Mouse (Mus musculus) G1E (cell line): Measurements from ENCODE around the gene Gnl2. TPM values are rescaled to one million over a fixed set of nuclear protein-coding genes. Genes with fewer than 3 reads are reported as not detected.

Experiments
- ATAC-seq: 2 replicates; pipeline ENCODE4 v1.8.0; 2016; ENCODE audit warnings: mild to moderate bottlenecking; ENCODE audit not compliant: insufficient number of reproducible peaks, poor library complexity, low FRiP score, severe bottlenecking; ENCODE audit errors: extremely low read depth
- DNase-seq: peaks from one replicate; pipeline ENCODE4 v3.0.0; 2012; ENCODE audit warnings: low spot score
- H3K27me3 ChIP-seq: 2 replicates; pipeline ENCODE4 v1.6.1; 2012; ENCODE audit warnings: mild to moderate bottlenecking, low read length, inconsistent platforms; ENCODE audit not compliant: insufficient read depth
- H3K36me3 ChIP-seq: replicated peaks from 2 replicates; pipeline ENCODE3; 2012; ENCODE audit warnings: mild to moderate bottlenecking, inconsistent platforms
- H3K4me1 ChIP-seq: 2 replicates; pipeline ENCODE4 v1.6.1; 2012; ENCODE audit warnings: low read depth, low read length, inconsistent platforms, mixed read lengths; ENCODE audit not compliant: insufficient read depth
- H3K4me3 ChIP-seq: 2 replicates; pipeline ENCODE4 v1.5.1; 2012; ENCODE audit warnings: low read depth, mild to moderate bottlenecking, inconsistent platforms, low read length, moderate library complexity, mixed read lengths
- H3K9me3 ChIP-seq: replicated peaks from 2 replicates; pipeline ENCODE4 v1.6.1; 2012; ENCODE audit warnings: inconsistent platforms
- CTCF ChIP-seq: IDR thresholded peaks from 2 replicates; pipeline ENCODE4 v1.5.1; 2012; ENCODE audit warnings: low read depth, low read length, inconsistent platforms, mixed read lengths
- GATA1 ChIP-seq: IDR thresholded peaks from 2 replicates; pipeline ENCODE4 v1.6.1; 2012; ENCODE audit warnings: borderline replicate concordance, low read length, inconsistent platforms, mixed read lengths
- GATA2 ChIP-seq: IDR thresholded peaks from 2 replicates; pipeline ENCODE4 v1.6.1; 2012; ENCODE audit warnings: low read depth, low read length, inconsistent platforms, borderline replicate concordance
- POLR2AphosphoS5 ChIP-seq: IDR thresholded peaks from 2 replicates; pipeline ENCODE4 v1.6.1; 2012; ENCODE audit warnings: low read depth, low read length, inconsistent platforms; ENCODE audit not compliant: insufficient replicate concordance
- TAL1 ChIP-seq: conservative IDR thresholded peaks from 2 replicates; pipeline ENCODE4 v1.6.1; 2012; ENCODE audit warnings: low read depth, low read length, inconsistent platforms, mixed read lengths
- polyA plus RNA-seq: library from polyadenylated mRNA; stranded (reverse); fragments of >175 nt; gene quantifications from 2 replicates; pipeline ENCODE4 v1.2.3, GENCODE M21; 2012
- total RNA-seq, 2 experiments: library from RNA; stranded (forward) in 1 of 2; stranded (reverse) in 1 of 2; fragments of 200-1000 nt in 1 of 2; fragments of >200 nt in 1 of 2; fragmentation: Nextera tagmentation in 1 of 2; gene quantifications; 2 replicates each; pipeline ENCODE4 v1.2.3; 2014 to 2017

Gene Gnl2
- total and polyA plus RNA-seq, 3 experiments: 110 to 200 (median 176) TPM

DNA sequence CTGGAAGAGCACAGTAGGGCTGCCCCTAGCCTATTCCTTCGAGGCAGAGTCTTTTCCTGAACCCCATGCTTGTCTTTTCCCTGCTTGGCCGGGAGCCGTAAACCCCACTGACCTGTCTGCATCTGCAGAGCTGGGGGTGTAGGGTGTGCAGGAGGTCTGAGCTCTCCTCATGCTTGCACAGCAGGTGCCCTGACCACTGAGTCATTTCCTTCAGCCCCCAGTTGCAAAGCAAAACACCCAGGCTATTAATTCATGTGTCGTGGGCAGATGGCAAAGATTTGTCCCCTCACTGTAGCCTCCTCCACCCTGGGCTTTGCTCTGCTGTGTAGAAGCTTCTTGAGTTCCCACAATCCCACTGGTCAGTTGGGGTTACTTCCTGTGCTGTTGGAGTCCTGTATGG lies 81.0 kb downstream of the Gnl2 start:
- no peaks in the 10 kb centered on the region for H3K27me3 ChIP-seq
- ATAC-seq (no peak), DNase-seq (no peak)
- TF ChIP-seq CTCF (no peak), POLR2AphosphoS5 (no peak), GATA2 (no peak), TAL1 (no peak), GATA1 (no peak)
- no peaks in the 10 kb centered on the region for H3K9me3 ChIP-seq
- peaks cover 87% of the 10 kb centered on the region for H3K36me3 ChIP-seq
- no peak overlapping the region for H3K4me3 ChIP-seq
- peaks cover 10% of the 10 kb centered on the region for H3K4me1 ChIP-seq

DNA sequence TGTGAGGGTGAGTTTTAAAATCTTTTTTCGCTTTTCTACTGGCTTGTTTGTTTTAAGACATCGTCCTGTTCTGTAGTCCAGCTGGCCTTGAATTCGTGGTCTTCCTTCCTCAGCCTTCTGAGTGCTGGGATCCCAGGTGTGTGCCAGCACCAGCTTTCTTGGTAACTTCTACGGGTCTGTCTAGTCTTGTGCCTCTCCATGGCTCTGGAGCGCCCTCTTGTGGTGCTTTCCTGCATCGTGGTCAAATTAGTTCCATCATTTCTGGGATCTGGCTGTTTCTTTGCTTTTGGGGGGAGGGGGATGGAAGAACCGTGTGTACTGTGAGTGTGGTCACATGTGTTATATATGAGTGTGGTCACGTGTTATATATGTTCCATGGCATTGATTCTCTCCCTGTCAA lies 83.1 kb downstream of the Gnl2 start:
- TF ChIP-seq CTCF (peak; percentile 86), GATA2 (no peak)
- peak; percentile 74 for DNase-seq
- ATAC-seq: peak; percentile 45; the same call in 1 of the 2 replicates
- Histone ChIP-seq H3K9me3 (no peaks in the 10 kb centered on the region), H3K36me3 (peaks cover 88% of the 10 kb centered on the region), H3K4me1 (peaks cover 7% of the 10 kb centered on the region), H3K27me3 (no peaks in the 10 kb centered on the region), H3K4me3 (no peak overlapping the region)

DNA sequence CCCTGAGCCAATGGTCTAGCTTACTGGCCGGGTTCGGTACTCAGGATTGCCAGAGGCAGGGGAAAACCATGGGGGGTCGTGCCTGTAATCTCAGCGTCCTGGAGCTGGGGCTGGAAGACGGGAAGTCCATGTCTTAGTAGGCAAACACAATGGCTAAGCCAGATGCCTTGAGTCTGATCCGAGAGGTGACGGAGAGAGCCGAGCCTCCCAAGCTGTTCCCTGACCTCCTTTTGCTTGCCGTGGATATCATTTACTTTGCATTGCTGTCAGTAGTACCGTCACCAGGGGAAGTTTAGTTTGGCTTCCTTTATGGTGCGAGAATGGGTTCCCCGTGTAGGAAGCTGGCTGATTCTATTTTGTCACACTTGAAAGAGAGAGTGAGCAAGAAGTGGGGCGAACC lies 84.9 kb downstream of the Gnl2 start:
- TF ChIP-seq GATA2 (no peak), GATA1 (no peak), CTCF (no peak), POLR2AphosphoS5 (no peak), TAL1 (no peak)
- Histone ChIP-seq H3K9me3 (no peaks in the 10 kb centered on the region), H3K36me3 (peaks cover 89% of the 10 kb centered on the region)

More for the DNA sequence above, 84.9 kb downstream of the Gnl2 start:
- H3K27me3 ChIP-seq: no peaks in the 10 kb centered on the region
- ATAC-seq (no peak), DNase-seq (no peak)
- no peak overlapping the region for H3K4me3 ChIP-seq
- H3K4me1 ChIP-seq: peaks cover 7% of the 10 kb centered on the region

Other genes with a start within 250 kb of the Gnl2 start
- gene Mtf1, start 214.5 kb upstream of the Gnl2 start, total RNA-seq (2014; fragmentation: Nextera tagmentation): 21.5 and 31.5 TPM in 2 replicates
- 20.7 and 22.5 TPM in 2 replicates for gene Mtf1, start 214.5 kb upstream of the Gnl2 start, total RNA-seq (2017)
- 7.6 and 9.7 TPM in 2 replicates for gene Mtf1, start 214.5 kb upstream of the Gnl2 start, polyA plus RNA-seq
- gene Yrdc, start 165.9 kb upstream of the Gnl2 start, total RNA-seq (2014; fragmentation: Nextera tagmentation): 27.1 and 47.2 TPM in 2 replicates
- 29.2 and 33.5 TPM in 2 replicates for gene Yrdc, start 165.9 kb upstream of the Gnl2 start, total RNA-seq (2017)
- 14.1 and 17.8 TPM in 2 replicates for gene Yrdc, start 165.9 kb upstream of the Gnl2 start, polyA plus RNA-seq
- 8.4 and 13.8 TPM in 2 replicates for gene 1110065P20Rik, start 165.4 kb upstream of the Gnl2 start, total RNA-seq (2014; fragmentation: Nextera tagmentation)
- gene 1110065P20Rik, start 165.4 kb upstream of the Gnl2 start, total RNA-seq (2017): 12.7 and 18.4 TPM in 2 replicates
- gene 1110065P20Rik, start 165.4 kb upstream of the Gnl2 start, polyA plus RNA-seq: 25.6 and 32.1 TPM in 2 replicates
- gene Maneal, start 154.4 kb upstream of the Gnl2 start, total RNA-seq (2014; fragmentation: Nextera tagmentation): not detected in 2 replicates
- 0.06 and 0.33 TPM in 2 replicates for gene Maneal, start 154.4 kb upstream of the Gnl2 start, total RNA-seq (2017)
- not detected in 2 replicates for gene Maneal, start 154.4 kb upstream of the Gnl2 start, polyA plus RNA-seq
- not detected in 2 replicates for gene Epha10, start 135.7 kb upstream of the Gnl2 start, total RNA-seq (2014; fragmentation: Nextera tagmentation)
- gene Epha10, start 135.7 kb upstream of the Gnl2 start, total RNA-seq (2017): 0.16 TPM in 1 of 2 replicates, not detected in the other
- gene Epha10, start 135.7 kb upstream of the Gnl2 start, polyA plus RNA-seq: not detected in 2 replicates
- 10.2 and 15.0 TPM in 2 replicates for gene 9930104L06Rik, start 79.5 kb upstream of the Gnl2 start, total RNA-seq (2014; fragmentation: Nextera tagmentation)
- 12.2 and 16.9 TPM in 2 replicates for gene 9930104L06Rik, start 79.5 kb upstream of the Gnl2 start, total RNA-seq (2017)
- 2.9 and 4.3 TPM in 2 replicates for gene 9930104L06Rik, start 79.5 kb upstream of the Gnl2 start, polyA plus RNA-seq
- gene Cdca8, start 77.3 kb upstream of the Gnl2 start, total RNA-seq (2014; fragmentation: Nextera tagmentation): 102 and 129 TPM in 2 replicates
- 90.3 and 106 TPM in 2 replicates for gene Cdca8, start 77.3 kb upstream of the Gnl2 start, total RNA-seq (2017)
- 141 and 184 TPM in 2 replicates for gene Cdca8, start 77.3 kb upstream of the Gnl2 start, polyA plus RNA-seq
- gene Rspo1, start 30.2 kb upstream of the Gnl2 start, total RNA-seq (2014; fragmentation: Nextera tagmentation): not detected in 2 replicates
- not detected in 2 replicates for gene Rspo1, start 30.2 kb upstream of the Gnl2 start, total RNA-seq (2017)
- not detected in 2 replicates for gene Rspo1, start 30.2 kb upstream of the Gnl2 start, polyA plus RNA-seq
- gene Dnali1, start 49.1 kb downstream of the Gnl2 start, total RNA-seq (2014; fragmentation: Nextera tagmentation): not detected in 2 replicates
- 0.11 TPM in 1 of 2 replicates, not detected in the other for gene Dnali1, start 49.1 kb downstream of the Gnl2 start, total RNA-seq (2017)
- 0.02 TPM in 2 replicates for gene Dnali1, start 49.1 kb downstream of the Gnl2 start, polyA plus RNA-seq
- 25.7 and 30.0 TPM in 2 replicates for gene Snip1, start 50.1 kb downstream of the Gnl2 start, total RNA-seq (2014; fragmentation: Nextera tagmentation)
- gene Snip1, start 50.1 kb downstream of the Gnl2 start, total RNA-seq (2017): 41.7 and 52.4 TPM in 2 replicates
- gene Snip1, start 50.1 kb downstream of the Gnl2 start, polyA plus RNA-seq: 36.5 and 49.6 TPM in 2 replicates
- gene Meaf6, start 68.5 kb downstream of the Gnl2 start, total RNA-seq (2014; fragmentation: Nextera tagmentation): 50.7 and 54.2 TPM in 2 replicates
- 31.8 and 43.4 TPM in 2 replicates for gene Meaf6, start 68.5 kb downstream of the Gnl2 start, total RNA-seq (2017)
- 75.0 and 79.4 TPM in 2 replicates for gene Meaf6, start 68.5 kb downstream of the Gnl2 start, polyA plus RNA-seq
- gene Zc3h12a, start 111.3 kb downstream of the Gnl2 start, total RNA-seq (2014; fragmentation: Nextera tagmentation): 2.4 and 3.8 TPM in 2 replicates
- gene Zc3h12a, start 111.3 kb downstream of the Gnl2 start, total RNA-seq (2017): 1.0 and 1.6 TPM in 2 replicates
- gene Zc3h12a, start 111.3 kb downstream of the Gnl2 start, polyA plus RNA-seq: 1.1 and 1.2 TPM in 2 replicates